Mouse (Mus musculus) heart, postnatal 0 days (tissue): ENCODE measurements around the gene 4933412E24Rik. TPM values are rescaled to one million over a fixed set of nuclear protein-coding genes. Genes with fewer than 3 reads are reported as not detected.

Experiments
- ATAC-seq: fragments of 200-750 bp; cut with Nextera tagmentation; 2 replicates; pipeline ENCODE4 v1.8.0; 2017; ENCODE audit warnings: low read depth, moderate number of reproducible peaks, moderate library complexity; ENCODE audit not compliant: insufficient read depth
- DNase-seq: peaks from one replicate; pipeline ENCODE4 v3.0.0-alpha.2; 2016; ENCODE audit warnings: low spot score
- H3K27ac ChIP-seq: fragments of 300-500 bp; sonication (generic); 2 replicates; pipeline ENCODE4 v1.5.1; 2014; ENCODE audit warnings: low read depth, mild to moderate bottlenecking
- H3K27me3 ChIP-seq: fragments of 300-500 bp; sonication (generic); 2 replicates; pipeline ENCODE4 v1.6.1; 2014; ENCODE audit warnings: low read length, mixed read lengths; ENCODE audit not compliant: control insufficient read depth, insufficient read depth
- H3K36me3 ChIP-seq: fragments of 300-500 bp; sonication (generic); replicated peaks from 2 replicates; pipeline ENCODE4 v1.6.1; 2014; ENCODE audit warnings: low read length, mixed read lengths; ENCODE audit not compliant: control insufficient read depth, insufficient read depth
- H3K4me1 ChIP-seq: fragments of 300-500 bp; sonication (generic); 2 replicates; pipeline ENCODE4 v1.6.1; 2014; ENCODE audit warnings: antibody characterized with exemption; ENCODE audit not compliant: control insufficient read depth, insufficient read depth
- H3K4me2 ChIP-seq: fragments of 300-500 bp; sonication (generic); 2 replicates; pipeline ENCODE4 v1.6.1; 2014; ENCODE audit warnings: low read depth, mild to moderate bottlenecking, low read length, moderate library complexity
- H3K4me3 ChIP-seq: fragments of 300-500 bp; sonication (generic); 2 replicates; pipeline ENCODE4 v1.5.1; 2014; ENCODE audit warnings: low read depth, low read length
- H3K9ac ChIP-seq: fragments of 300-500 bp; sonication (generic); replicated peaks from 2 replicates; pipeline ENCODE4 v1.6.1; 2014; ENCODE audit warnings: low read depth, low read length, mixed read lengths
- H3K9me3 ChIP-seq: fragments of 300-500 bp; sonication (generic); replicated peaks from 2 replicates; pipeline ENCODE4 v1.6.1; 2016; ENCODE audit warnings: low read length; ENCODE audit not compliant: control insufficient read depth
- CTCF ChIP-seq: IDR thresholded peaks from 2 replicates; pipeline ENCODE4 v1.5.1; 2016; ENCODE audit warnings: antibody characterized with exemption, control low read depth, low read depth
- EP300 ChIP-seq: IDR thresholded peaks from 2 replicates; pipeline ENCODE4 v1.6.1; 2016; ENCODE audit warnings: antibody characterized with exemption, low read depth
- WGBS: fragments of 180-500 bp; shearing (Covaris S2); extraction: QIAGEN DNeasy Blood & Tissue Kit; methylation state at CpG from one replicate; pipeline ENCODE4 v1.1.7; 2014; 5-methylcytosine and 5-hydroxymethylcytosine counted together
- polyA plus RNA-seq: library from polyadenylated mRNA; unstranded; fragments of >200 nt; fragmentation: Nextera tagmentation; extraction: Ambion mirVana; gene quantifications from 2 replicates; pipeline ENCODE4 v1.2.1, GENCODE M21; 2015
- total RNA-seq: library from RNA; depleted of rRNA; stranded (reverse); fragments of >200 nt; gene quantifications from 2 replicates; pipeline ENCODE4 v1.2.3, GENCODE M21; 2014; ENCODE audit warnings: low replicate concordance

4933412E24Rik gene
- total and polyA plus RNA-seq, 2 experiments from 2014 or later = not detected

DNA sequence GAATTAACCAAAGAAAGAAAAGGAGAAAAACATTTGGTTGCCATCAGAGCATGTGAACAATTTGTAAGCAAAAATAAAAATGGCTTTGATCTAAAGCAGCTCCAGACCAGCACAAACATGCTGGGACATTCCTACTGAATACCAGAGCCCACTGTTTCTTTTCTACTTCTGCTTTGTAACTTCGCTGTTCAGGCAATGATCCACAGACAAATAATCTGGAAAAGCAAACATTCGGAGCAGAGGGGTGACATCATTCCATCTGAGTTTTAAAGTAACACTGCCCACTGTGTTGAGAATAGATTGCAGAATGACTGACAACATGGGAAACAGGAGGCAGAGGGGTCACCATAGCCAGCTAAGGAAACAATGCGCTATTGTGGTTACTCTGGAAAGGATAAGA is 41.1 kb downstream of the 4933412E24Rik start:
- no peaks in the 10 kb centered on the region for H3K36me3 ChIP-seq
- H3K4me1 ChIP-seq = no peaks in the 10 kb centered on the region
- H3K4me2 ChIP-seq = no peak overlapping the region
- TF ChIP-seq CTCF (no peak), EP300 (no peak)
- no peaks in the 10 kb centered on the region for H3K27me3 ChIP-seq
- no peaks in the 10 kb centered on the region for H3K9me3 ChIP-seq
- H3K27ac ChIP-seq = no peak overlapping the region
- 23% methylated on average over 3 of the region's 3 CpGs for WGBS
- no peak for ATAC-seq
- no peak overlapping the region for H3K4me3 ChIP-seq
- no peak overlapping the region for H3K9ac ChIP-seq
- DNase-seq = peak; percentile 28

DNA sequence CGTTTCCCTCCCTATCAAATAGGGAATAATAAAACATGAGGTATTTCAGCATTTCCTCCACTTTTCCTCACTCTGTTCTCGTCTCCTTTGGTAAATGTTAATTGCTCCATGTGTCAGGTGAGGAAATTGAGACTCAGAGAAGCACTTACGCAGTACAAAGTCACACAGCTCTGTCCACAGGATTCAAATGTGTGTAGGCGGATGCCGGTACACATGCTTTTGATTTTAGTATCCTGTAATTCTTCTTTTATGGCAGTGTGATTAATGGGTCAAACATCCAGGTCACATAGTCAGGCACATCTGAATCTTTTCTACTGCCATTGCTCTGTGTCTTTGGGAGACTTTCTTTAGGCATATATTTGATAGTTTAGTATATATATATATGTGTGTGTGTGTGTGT is 41.8 kb downstream of the 4933412E24Rik start:
- H3K4me1 ChIP-seq = no peaks in the 10 kb centered on the region
- H3K9me3 ChIP-seq = no peaks in the 10 kb centered on the region
- no peak overlapping the region for H3K4me2 ChIP-seq
- H3K27ac ChIP-seq = no peak overlapping the region
- H3K4me3 ChIP-seq = no peak overlapping the region
- no peak for ATAC-seq
- TF ChIP-seq CTCF (no peak), EP300 (no peak)
- DNase-seq = no peak
- H3K36me3 ChIP-seq = no peaks in the 10 kb centered on the region
- WGBS = 66% methylated on average over 5 of the region's 5 CpGs
- H3K9ac ChIP-seq = no peak overlapping the region
- H3K27me3 ChIP-seq = no peaks in the 10 kb centered on the region

GRCm38 (mm10) chr15:59973651-59974519 is 42.5 kb downstream of the 4933412E24Rik start:
- TF ChIP-seq CTCF (no peak), EP300 (no peak)
- 87% methylated on average over 7 of the region's 7 CpGs for WGBS
- Histone ChIP-seq H3K27me3 (no peaks in the 10 kb centered on the region), H3K27ac (no peak overlapping the region), H3K4me3 (no peak overlapping the region), H3K4me2 (no peak overlapping the region), H3K9ac (no peak overlapping the region), H3K36me3 (no peaks in the 10 kb centered on the region), H3K9me3 (no peaks in the 10 kb centered on the region), H3K4me1 (no peaks in the 10 kb centered on the region)
- ATAC-seq (no peak), DNase-seq (no peak)
